Mouse (Mus musculus) ovary, adult 2 months (tissue): Measurements from ENCODE around the gene Lmntd1. TPM values are rescaled to one million over a fixed set of nuclear protein-coding genes. Genes with fewer than 3 reads are reported as not detected.

Experiments used
- polyA plus RNA-seq: library from polyadenylated mRNA; depleted of rRNA; stranded (reverse); fragments of >200 nt; gene quantifications from 2 replicates; pipeline ENCODE4 v1.2.3, GENCODE M21; 2012; rRNA removed

The Lmntd1 gene
- polyA plus RNA-seq, result 0.41 and 0.63 TPM in 2 replicates

GRCm38 (mm10) chr6:145614219-145614618, at the start of gene Lmntd1:
Gene Lmntd1, minus strand, starts transcription at chr6:145614319.

GRCm38 (mm10) chr6:145615666-145616210, 1.6 kb upstream of the Lmntd1 start, which contains the start of gene Tuba3b:
Gene Tuba3b, plus strand, starts transcription at chr6:145615757.

Other genes with a start within 250 kb of the Lmntd1 start
- 0.25 and 0.41 TPM in 2 replicates for gene Tuba3b, start 1.4 kb upstream of the Lmntd1 start, polyA plus RNA-seq
- 22.2 and 23.9 TPM in 2 replicates for gene Rassf8, start 132.4 kb upstream of the Lmntd1 start, polyA plus RNA-seq